Mouse (Mus musculus) spleen, adult 2 months (tissue): Measurements from ENCODE around the gene Adi1. TPM values are rescaled to one million over a fixed set of nuclear protein-coding genes. Genes with fewer than 3 reads are reported as not detected.

ENCODE experiments used
- DNase-seq, 2 experiments: peaks; one replicate each; pipeline versions ENCODE4 v3.0.0 to v3.0.0-alpha.2; 2012 to 2021; ENCODE audit warnings: low spot score in 2 of 2, low read depth in 1 of 2
- H3K27ac ChIP-seq: fragments of 200-500 bp; 2 replicates; pipeline ENCODE4 v1.5.1; 2012; ENCODE audit warnings: low read length, inconsistent platforms; ENCODE audit not compliant: insufficient read depth
- H3K27me3 ChIP-seq: fragments of 200-500 bp; 2 replicates; pipeline ENCODE4 v1.6.1; 2012; ENCODE audit warnings: mild to moderate bottlenecking, moderate library complexity, low read length, inconsistent platforms; ENCODE audit not compliant: control insufficient read depth, insufficient read depth
- H3K36me3 ChIP-seq: fragments of 200-500 bp; 2 replicates; pipeline ENCODE4 v1.6.1; 2012; ENCODE audit warnings: mild to moderate bottlenecking, low read length, inconsistent platforms; ENCODE audit not compliant: control insufficient read depth, insufficient read depth
- H3K4me1 ChIP-seq: fragments of 200-500 bp; 2 replicates; pipeline ENCODE4 v1.6.1; 2011; ENCODE audit warnings: inconsistent platforms; ENCODE audit not compliant: control insufficient read depth, insufficient read depth, insufficient read length
- H3K4me3 ChIP-seq: fragments of 200-500 bp; 2 replicates; pipeline ENCODE4 v1.5.1; 2011; ENCODE audit warnings: mild to moderate bottlenecking, inconsistent platforms; ENCODE audit not compliant: insufficient read depth, insufficient read length; ENCODE audit errors: extremely low read depth
- CTCF ChIP-seq: fragments of 200-500 bp; IDR thresholded peaks from 2 replicates; pipeline ENCODE4 v1.5.1; 2011; ENCODE audit warnings: mild to moderate bottlenecking, inconsistent platforms; ENCODE audit not compliant: insufficient read depth, insufficient read length, insufficient replicate concordance; ENCODE audit errors: extremely low read depth
- POLR2A ChIP-seq: fragments of 200-500 bp; IDR thresholded peaks from 2 replicates; pipeline ENCODE4 v1.6.1; 2011; ENCODE audit warnings: low read depth, low read length, inconsistent platforms
- WGBS: fragments of 180-500 bp; shearing (Covaris S2); methylation state at CpG from one replicate; pipeline ENCODE4 v1.1.7; 2018; 5-methylcytosine and 5-hydroxymethylcytosine counted together
- polyA plus RNA-seq: library from polyadenylated mRNA; depleted of rRNA; stranded (reverse); fragments of >200 nt; gene quantifications from 2 replicates; pipeline ENCODE4 v1.2.3, GENCODE M21; 2012

Adi1 gene
- polyA plus RNA-seq, 1 experiment, result 7.6 TPM

GRCm38 (mm10) chr12:28700561-28701025 is 25.6 kb downstream of the Adi1 start:
- no peak overlapping the region for H3K27ac ChIP-seq
- H3K4me1 ChIP-seq, result no peaks in the 10 kb centered on the region
- peaks cover 12% of the 10 kb centered on the region for H3K36me3 ChIP-seq
- H3K27me3 ChIP-seq, result no peaks in the 10 kb centered on the region
- no peak for DNase-seq
- WGBS, result 90% methylated on average over 19 of the region's 19 CpGs
- no peak overlapping the region for H3K4me3 ChIP-seq
- TF ChIP-seq POLR2A, result no peak
- TF ChIP-seq CTCF, result no peak

GRCm38 (mm10) chr12:28701302-28701701 is 26.3 kb downstream of the Adi1 start:
- H3K36me3 ChIP-seq, result peaks cover 5% of the 10 kb centered on the region
- DNase-seq, result no peak
- no peaks in the 10 kb centered on the region for H3K27me3 ChIP-seq
- no peak overlapping the region for H3K27ac ChIP-seq
- no peak overlapping the region for H3K4me3 ChIP-seq
- H3K4me1 ChIP-seq, result no peaks in the 10 kb centered on the region
- WGBS, result 89% methylated on average over 11 of the region's 11 CpGs
- TF ChIP-seq POLR2A, result no peak
- TF ChIP-seq CTCF, result no peak

- H3K27me3 ChIP-seq, result no peaks in the 10 kb centered on the region
- no peak for DNase-seq
- WGBS, result 80% methylated on average over 12 of the region's 12 CpGs
- H3K27ac ChIP-seq, result no peak overlapping the region
- no peaks in the 10 kb centered on the region for H3K4me1 ChIP-seq
- no peak overlapping the region for H3K4me3 ChIP-seq
- H3K36me3 ChIP-seq, result peaks cover 3% of the 10 kb centered on the region; the same call in 1 of the 2 replicates
- TF ChIP-seq POLR2A (no peak), CTCF (no peak)
These were observed 29.4 kb downstream of the Adi1 start for GRCm38 (mm10) chr12:28704381-28704780.

GRCm38 (mm10) chr12:28705204-28705603 is 30.2 kb downstream of the Adi1 start:
- Histone ChIP-seq H3K36me3 (peaks cover 8% of the 10 kb centered on the region), H3K4me1 (no peaks in the 10 kb centered on the region), H3K4me3 (no peak overlapping the region), H3K27ac (no peak overlapping the region), H3K27me3 (no peaks in the 10 kb centered on the region)
- TF ChIP-seq POLR2A (no peak), CTCF (no peak)
- WGBS, result 90% methylated on average over 6 of the region's 6 CpGs
- no peak for DNase-seq

GRCm38 (mm10) chr12:28708154-28708553 is 33.1 kb downstream of the Adi1 start:
- no peak for DNase-seq
- no peak overlapping the region for H3K27ac ChIP-seq
- WGBS, result 94% methylated on average over 4 of the region's 4 CpGs
- no peaks in the 10 kb centered on the region for H3K4me1 ChIP-seq
- TF ChIP-seq POLR2A, result no peak
- TF ChIP-seq CTCF, result no peak
- no peaks in the 10 kb centered on the region for H3K27me3 ChIP-seq
- H3K4me3 ChIP-seq, result no peak overlapping the region
- H3K36me3 ChIP-seq, result peaks cover 25% of the 10 kb centered on the region

- Histone ChIP-seq H3K4me1 (no peaks in the 10 kb centered on the region), H3K4me3 (no peak overlapping the region), H3K27me3 (no peaks in the 10 kb centered on the region), H3K27ac (no peak overlapping the region), H3K36me3 (peaks cover 31% of the 10 kb centered on the region)
- no peak for DNase-seq
- TF ChIP-seq CTCF (no peak), POLR2A (no peak)
- WGBS, result 93% methylated on average over 22 of the region's 22 CpGs
These were observed 35.6 kb downstream of the Adi1 start for GRCm38 (mm10) chr12:28710566-28711185.
